Mouse (Mus musculus) hindbrain, postnatal 0 days (tissue): ENCODE results near the gene Gm13420. TPM values are rescaled to one million over a fixed set of nuclear protein-coding genes. Genes with fewer than 3 reads are reported as not detected.

Source experiments
- ATAC-seq: fragments of 200-750 bp; cut with Nextera tagmentation; 2 replicates; pipeline ENCODE4 v1.8.0; 2017; ENCODE audit warnings: mild to moderate bottlenecking, moderate TSS enrichment, moderate library complexity
- DNase-seq: peaks from one replicate; pipeline ENCODE4 v3.0.0-alpha.2; 2015; ENCODE audit warnings: low spot score
- H3K27ac ChIP-seq: fragments of 300-500 bp; sonication (generic); 2 replicates; pipeline ENCODE4 v1.5.1; 2014; ENCODE audit warnings: mild to moderate bottlenecking
- H3K27me3 ChIP-seq: fragments of 300-500 bp; sonication (generic); 2 replicates; pipeline ENCODE4 v1.6.1; 2014; ENCODE audit warnings: low read length, mixed read lengths; ENCODE audit not compliant: insufficient read depth
- H3K36me3 ChIP-seq: fragments of 300-500 bp; sonication (generic); 2 replicates; pipeline ENCODE4 v1.6.1; 2014; ENCODE audit warnings: low read length, mixed read lengths; ENCODE audit not compliant: insufficient read depth
- H3K4me1 ChIP-seq: fragments of 300-500 bp; sonication (generic); 2 replicates; pipeline ENCODE4 v1.6.1; 2014; ENCODE audit warnings: antibody characterized with exemption, low read length, mixed read lengths; ENCODE audit not compliant: insufficient read depth
- H3K4me2 ChIP-seq: fragments of 300-500 bp; sonication (generic); 2 replicates; pipeline ENCODE4 v1.6.1; 2014; ENCODE audit warnings: low read depth, mild to moderate bottlenecking, low read length, moderate library complexity, mixed read lengths
- H3K4me3 ChIP-seq: fragments of 300-500 bp; sonication (generic); 2 replicates; pipeline ENCODE4 v1.5.1; 2014; ENCODE audit warnings: low read length
- H3K9ac ChIP-seq: fragments of 300-500 bp; sonication (generic); replicated peaks from 2 replicates; pipeline ENCODE4 v1.6.1; 2014; ENCODE audit warnings: mild to moderate bottlenecking, low read length, moderate library complexity, mixed read lengths
- H3K9me3 ChIP-seq: fragments of 300-500 bp; sonication (generic); 2 replicates; pipeline ENCODE4 v1.6.1; 2016; ENCODE audit warnings: low read length, mixed read lengths
- CTCF ChIP-seq: IDR thresholded peaks from 2 replicates; pipeline ENCODE4 v1.5.1; 2016; ENCODE audit warnings: antibody characterized with exemption, control low read depth, low read depth
- WGBS: fragments of 180-500 bp; shearing (Covaris S2); extraction: QIAGEN DNeasy Blood & Tissue Kit; methylation state at CpG from one replicate; pipeline ENCODE4 v1.1.7; 2014; 5-methylcytosine and 5-hydroxymethylcytosine counted together
- polyA plus RNA-seq: library from polyadenylated mRNA; unstranded; fragments of >200 nt; fragmentation: Nextera tagmentation; extraction: Ambion mirVana; gene quantifications from 2 replicates; pipeline ENCODE4 v1.2.1, GENCODE M21; 2015
- total RNA-seq: library from RNA; depleted of rRNA; stranded (reverse); fragments of >200 nt; gene quantifications from 2 replicates; pipeline ENCODE4 v1.2.3, GENCODE M21; 2014

Gene Gm13420
- total and polyA plus RNA-seq, 2 experiments from 2014 or later, result 0.56 to 2.6 TPM

DNA sequence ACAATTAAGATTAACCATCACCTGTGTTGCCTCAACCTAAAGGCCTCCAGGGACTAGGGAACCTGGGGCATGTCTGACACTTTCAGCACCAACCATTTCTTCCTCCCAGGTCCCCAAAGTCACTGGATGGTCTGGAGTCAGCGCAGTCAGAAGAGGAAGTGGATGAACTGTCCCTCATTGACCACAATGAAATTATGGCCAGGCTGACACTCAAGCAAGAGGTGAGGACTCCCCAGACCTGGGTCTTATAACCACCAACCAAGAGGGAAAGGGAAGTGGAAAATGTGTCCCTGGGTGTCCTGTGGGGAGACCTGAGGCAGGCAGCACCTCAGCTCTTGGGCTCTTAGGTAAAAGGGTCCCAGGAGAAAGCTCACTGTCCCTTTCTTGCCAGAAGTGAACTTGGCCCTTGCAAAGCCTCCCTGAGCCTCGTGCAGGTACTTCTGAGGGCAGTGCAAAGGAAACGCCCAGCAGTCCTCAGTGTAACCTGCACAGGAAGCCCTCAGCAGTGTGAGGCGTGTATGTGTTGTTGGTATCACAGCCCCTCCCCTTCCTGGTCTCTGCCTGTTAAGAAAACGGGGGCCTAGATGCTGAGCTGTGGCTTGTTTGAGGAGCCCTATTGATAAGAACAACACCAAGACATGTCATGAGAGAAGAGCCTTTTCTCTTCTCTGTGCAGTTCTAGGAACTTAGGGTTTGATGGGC is 26.7 kb downstream of the Gm13420 start:
- no peak overlapping the region for H3K27ac ChIP-seq
- DNase-seq (no peak), ATAC-seq (no peak)
- H3K9me3 ChIP-seq, result no peaks in the 10 kb centered on the region
- no peaks in the 10 kb centered on the region for H3K27me3 ChIP-seq
- H3K36me3 ChIP-seq, result peaks cover 78% of the 10 kb centered on the region
- TF ChIP-seq CTCF, result no peak
- H3K9ac ChIP-seq, result no peak overlapping the region
- no peak overlapping the region for H3K4me3 ChIP-seq
- no peak overlapping the region for H3K4me2 ChIP-seq
- H3K4me1 ChIP-seq, result no peaks in the 10 kb centered on the region
- 90% methylated on average over 5 of the region's 5 CpGs for WGBS

DNA sequence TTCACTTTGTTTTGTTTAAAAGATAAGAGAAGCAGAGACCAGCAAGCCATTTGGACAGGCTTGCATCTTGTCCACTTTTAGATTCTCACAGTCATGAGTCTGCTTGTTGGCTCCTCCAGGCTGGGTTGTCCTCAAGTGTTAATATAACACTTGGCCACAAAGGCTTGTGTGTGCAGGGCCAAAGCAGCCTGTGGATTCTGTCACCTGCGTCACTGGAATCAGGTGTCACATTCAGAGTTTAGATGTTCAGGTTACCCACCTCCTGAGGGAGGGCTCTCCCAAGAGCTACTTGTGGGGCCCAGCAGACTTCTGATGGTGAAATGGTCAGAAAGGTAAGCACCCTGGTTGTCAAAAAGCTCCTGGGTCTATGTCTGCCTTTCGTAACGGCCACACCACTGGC is 28.4 kb downstream of the Gm13420 start:
- H3K27me3 ChIP-seq, result no peaks in the 10 kb centered on the region
- no peak overlapping the region for H3K27ac ChIP-seq
- H3K9me3 ChIP-seq, result no peaks in the 10 kb centered on the region
- no peak for ATAC-seq
- 89% methylated on average over 3 of the region's 3 CpGs for WGBS
- H3K4me3 ChIP-seq, result no peak overlapping the region
- H3K9ac ChIP-seq, result no peak overlapping the region
- no peak overlapping the region for H3K4me2 ChIP-seq
- H3K36me3 ChIP-seq, result peaks cover 68% of the 10 kb centered on the region
- H3K4me1 ChIP-seq, result no peaks in the 10 kb centered on the region
- DNase-seq, result no peak
- TF ChIP-seq CTCF, result no peak

DNA sequence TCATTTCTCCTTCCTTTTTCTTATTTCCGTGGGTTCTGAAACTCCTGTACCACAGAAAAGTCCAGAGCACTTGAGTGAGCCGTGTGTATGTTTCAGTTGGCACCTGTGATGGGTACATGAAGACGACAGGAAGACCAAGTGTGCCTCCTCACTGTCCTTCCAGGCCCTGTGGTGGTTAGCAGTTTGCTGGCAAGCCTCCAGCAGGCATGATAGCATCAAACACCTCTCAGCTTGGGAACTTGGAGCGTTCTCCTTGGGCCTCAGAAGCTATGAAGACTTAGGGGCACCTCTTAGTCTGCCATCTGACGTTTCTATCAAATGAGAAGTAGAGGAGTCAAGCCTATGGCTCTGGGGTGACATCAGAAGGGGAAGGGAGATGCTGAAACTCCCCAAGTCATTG is 32.9 kb downstream of the Gm13420 start:
- Histone ChIP-seq H3K4me1 (no peaks in the 10 kb centered on the region), H3K9me3 (no peaks in the 10 kb centered on the region), H3K27me3 (no peaks in the 10 kb centered on the region), H3K4me3 (no peak overlapping the region), H3K27ac (no peak overlapping the region), H3K9ac (no peak overlapping the region), H3K36me3 (peaks cover 41% of the 10 kb centered on the region; the same call in 1 of the 2 replicates), H3K4me2 (no peak overlapping the region)
- no peak for ATAC-seq
- no peak for DNase-seq
- no peak for TF ChIP-seq CTCF
- WGBS, result 88% methylated on average over 5 of the region's 5 CpGs

DNA sequence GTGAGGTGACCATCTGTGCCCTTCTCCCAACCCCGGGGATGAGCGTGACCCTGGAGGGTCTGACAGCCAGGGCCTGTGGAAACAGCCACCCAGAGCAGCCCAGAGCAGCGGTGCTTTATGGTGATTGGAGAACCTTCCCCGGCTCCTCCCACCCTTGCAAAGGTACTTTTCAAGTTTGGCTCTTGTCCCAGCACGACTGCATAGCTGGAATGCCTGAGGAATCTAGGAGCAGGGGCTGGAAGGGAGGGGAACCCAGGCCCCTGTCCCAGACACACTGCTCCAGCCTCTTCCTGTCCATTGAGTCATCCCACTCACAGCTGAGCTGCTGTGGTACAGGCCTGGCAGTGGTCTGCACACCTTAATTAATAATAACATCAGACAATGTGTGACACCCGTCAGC is 34.8 kb downstream of the Gm13420 start:
- peak overlapping the region; percentile 15; the same call in 1 of the 2 replicates for H3K27ac ChIP-seq
- H3K9me3 ChIP-seq, result no peaks in the 10 kb centered on the region
- 26% methylated on average over 6 of the region's 6 CpGs for WGBS
- no peak for TF ChIP-seq CTCF
- no peak overlapping the region for H3K4me2 ChIP-seq
- no peaks in the 10 kb centered on the region for H3K27me3 ChIP-seq
- no peak for DNase-seq
- H3K36me3 ChIP-seq, result peaks cover 37% of the 10 kb centered on the region; the same call in 1 of the 2 replicates
- no peak for ATAC-seq
- H3K4me1 ChIP-seq, result no peaks in the 10 kb centered on the region
- no peak overlapping the region for H3K9ac ChIP-seq
- no peak overlapping the region for H3K4me3 ChIP-seq

DNA sequence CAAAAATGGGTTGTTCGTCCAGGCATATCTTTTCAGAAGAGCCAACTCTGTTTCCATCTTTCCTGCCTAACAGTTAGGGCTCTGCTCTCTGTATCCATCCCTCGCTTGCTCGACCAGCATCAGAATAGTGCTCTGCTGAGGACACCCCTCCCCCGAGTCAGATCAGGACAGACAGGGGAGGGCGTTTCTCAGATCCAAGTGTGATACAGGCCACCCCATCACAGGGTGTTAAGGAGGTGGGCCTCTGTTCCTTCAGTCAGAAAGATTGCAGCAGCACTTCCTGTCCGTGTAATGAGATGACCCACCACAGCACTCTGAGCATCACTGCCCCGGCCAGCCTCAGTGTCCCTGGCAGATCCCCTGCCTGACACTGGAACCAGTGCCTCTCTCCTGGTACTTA is 35.3 kb downstream of the Gm13420 start:
- H3K4me3 ChIP-seq, result no peak overlapping the region
- H3K9me3 ChIP-seq, result no peaks in the 10 kb centered on the region
- H3K27me3 ChIP-seq, result no peaks in the 10 kb centered on the region
- ATAC-seq (no peak; the same call in 1 of the 2 replicates), DNase-seq (no peak)
- peaks cover 33% of the 10 kb centered on the region; the same call in 1 of the 2 replicates for H3K36me3 ChIP-seq
- no peak overlapping the region for H3K9ac ChIP-seq
- H3K4me2 ChIP-seq, result no peak overlapping the region
- WGBS, result 43% methylated on average over 7 of the region's 7 CpGs
- TF ChIP-seq CTCF, result no peak
- H3K4me1 ChIP-seq, result no peaks in the 10 kb centered on the region
- H3K27ac ChIP-seq, result peak overlapping the region; percentile 15; the same call in 1 of the 2 replicates

DNA sequence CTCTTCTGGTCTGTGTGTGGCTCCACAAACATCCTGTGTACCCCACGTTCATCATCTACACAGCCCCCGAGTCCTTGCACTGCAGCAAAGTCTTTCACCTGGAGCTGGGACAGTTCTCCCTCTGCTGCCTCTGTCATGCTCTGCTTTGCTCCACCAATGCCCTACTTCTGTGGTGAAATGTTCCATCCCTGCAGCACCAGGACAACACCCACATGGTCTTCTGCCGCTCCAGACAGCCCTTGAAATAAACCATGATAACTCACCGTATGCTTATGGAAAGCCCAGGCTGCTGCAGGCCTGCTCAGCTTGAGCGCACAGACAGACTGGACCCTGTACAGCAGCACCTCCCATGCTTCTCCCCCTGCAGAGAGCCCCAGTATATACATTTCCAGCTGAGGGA is 37.4 kb downstream of the Gm13420 start:
- WGBS, result 91% methylated on average over 5 of the region's 5 CpGs
- no peak for ATAC-seq
- peaks cover 27% of the 10 kb centered on the region; the same call in 1 of the 2 replicates for H3K36me3 ChIP-seq

DNA sequence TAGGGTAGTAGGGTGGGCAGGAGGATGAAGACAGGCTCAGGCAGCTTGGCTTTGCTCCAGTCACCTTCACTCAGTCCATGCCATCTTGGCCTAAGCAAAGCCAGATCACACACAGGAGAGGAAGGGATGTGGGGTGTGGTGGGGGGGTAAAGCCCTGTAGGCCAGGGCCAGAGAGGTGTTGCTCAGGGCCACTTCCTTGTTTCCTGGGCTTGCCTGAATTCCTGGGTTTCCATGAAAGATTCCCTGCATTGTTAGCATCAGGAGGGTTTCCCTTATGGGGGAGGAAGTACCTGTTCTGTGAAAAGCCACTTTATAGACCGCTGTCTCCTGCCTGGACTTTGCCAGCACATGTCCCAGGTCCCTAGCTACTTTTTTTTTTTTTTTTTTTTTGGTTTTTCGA is 38.0 kb downstream of the Gm13420 start:
- Histone ChIP-seq H3K4me2 (no peak overlapping the region), H3K27me3 (no peaks in the 10 kb centered on the region), H3K9ac (no peak overlapping the region), H3K27ac (no peak overlapping the region), H3K9me3 (no peaks in the 10 kb centered on the region), H3K4me3 (no peak overlapping the region), H3K4me1 (no peaks in the 10 kb centered on the region), H3K36me3 (peaks cover 22% of the 10 kb centered on the region; the same call in 1 of the 2 replicates)
- WGBS, result 94% methylated on average over 1 of the region's 2 CpGs
- TF ChIP-seq CTCF, result no peak
- ATAC-seq, result no peak
- no peak for DNase-seq

More for the DNA sequence above, 37.4 kb downstream of the Gm13420 start:
- H3K9me3 ChIP-seq, result no peaks in the 10 kb centered on the region
- no peak for DNase-seq
- H3K27ac ChIP-seq, result no peak overlapping the region
- H3K4me3 ChIP-seq, result no peak overlapping the region
- no peak overlapping the region for H3K4me2 ChIP-seq
- no peaks in the 10 kb centered on the region for H3K4me1 ChIP-seq
- H3K27me3 ChIP-seq, result no peaks in the 10 kb centered on the region
- no peak for TF ChIP-seq CTCF
- no peak overlapping the region for H3K9ac ChIP-seq
